Mouse (Mus musculus): Measurements from ENCODE around the gene Wdr48. TPM values are rescaled to one million over a fixed set of nuclear protein-coding genes. Genes with fewer than 3 reads are reported as not detected.

Gene Wdr48
- 72.9 TPM for polyA plus RNA-seq (2017; shearing (Covaris generic))

GRCm38 (mm10) chr9:119894339-119895009, at the start of gene Wdr48:
Gene Wdr48, plus strand, starts transcription at chr9:119894878.

DNA sequence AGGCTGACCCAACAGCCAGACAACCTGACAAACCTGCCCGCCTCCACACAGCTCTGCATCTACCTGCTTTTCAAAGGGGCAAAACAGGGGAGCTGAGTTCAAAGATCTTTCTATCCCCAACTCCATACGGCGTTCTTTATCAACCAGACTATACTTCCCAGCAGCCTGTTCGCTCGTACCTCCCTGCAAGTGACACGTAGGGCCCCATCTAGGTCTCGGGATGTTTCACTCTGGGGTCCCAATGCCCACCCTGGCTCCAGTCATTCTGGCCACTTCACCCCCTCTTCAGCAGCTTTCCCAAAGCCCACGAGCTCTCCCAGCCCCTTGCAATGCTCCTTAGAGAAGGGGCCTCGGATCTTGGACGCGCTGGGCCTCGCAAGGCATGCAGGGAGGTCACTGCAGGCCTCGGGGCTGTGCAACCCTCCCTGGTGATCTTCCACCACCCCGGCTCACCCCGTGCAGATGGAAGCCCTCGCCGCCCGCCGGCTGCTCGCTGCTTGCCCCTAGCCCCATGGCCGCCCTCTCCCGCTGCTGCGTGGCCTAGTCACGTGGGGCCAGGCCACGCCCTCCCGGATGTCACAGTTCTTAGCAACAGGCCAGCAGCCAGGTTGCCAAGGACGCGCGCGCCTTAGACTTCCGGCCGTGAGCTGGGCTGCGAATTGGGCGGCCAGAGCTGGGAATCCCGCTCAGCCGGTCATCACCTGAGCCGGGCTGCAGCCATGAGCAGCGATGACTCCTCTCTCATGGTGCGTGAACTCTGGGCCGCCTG, 42.5 kb downstream of the Wdr48 start, which contains the start of the genes Gorasp1 and Ttc21a:
Gene Gorasp1 (minus strand): TSS at position 561 of the 769 bp plus-strand sequence.
Gene Ttc21a (plus strand): TSS at position 602 of the 769 bp plus-strand sequence.

Other genes starting within 250 kb of the Wdr48 start
- not detected for gene Scn10a, start 175.6 kb upstream of the Wdr48 start, polyA plus RNA-seq (2017; shearing (Covaris generic))
- 0.91 TPM for gene Scn11a, start 69.4 kb upstream of the Wdr48 start, polyA plus RNA-seq (2017; shearing (Covaris generic))
- gene Gorasp1, start 42.7 kb downstream of the Wdr48 start, polyA plus RNA-seq (2017; shearing (Covaris generic)) = 15.6 TPM
- not detected for gene Ttc21a, start 42.7 kb downstream of the Wdr48 start, polyA plus RNA-seq (2017; shearing (Covaris generic))
- 52.1 TPM for gene Csrnp1, start 89.8 kb downstream of the Wdr48 start, polyA plus RNA-seq (2017; shearing (Covaris generic))
- not detected for gene Xirp1, start 128.7 kb downstream of the Wdr48 start, polyA plus RNA-seq (2017; shearing (Covaris generic))
- 0.22 TPM for gene Cx3cr1, start 175.0 kb downstream of the Wdr48 start, polyA plus RNA-seq (2017; shearing (Covaris generic))
- gene Ccr8, start 197.2 kb downstream of the Wdr48 start, polyA plus RNA-seq (2017; shearing (Covaris generic)) = 96.2 TPM
- 51.0 TPM for gene Slc25a38, start 215.5 kb downstream of the Wdr48 start, polyA plus RNA-seq (2017; shearing (Covaris generic))
- gene Rpsa, start 232.8 kb downstream of the Wdr48 start, polyA plus RNA-seq (2017; shearing (Covaris generic)) = 2,401 TPM